Mouse (Mus musculus) CD8-positive naive resting alpha-beta T cell, adult 57 days (primary cell): Measurements from ENCODE around the gene Ucn2. TPM values are rescaled to one million over a fixed set of nuclear protein-coding genes. Genes with fewer than 3 reads are reported as not detected.

Source experiments
- total RNA-seq: library from RNA; stranded (reverse); gene quantifications from one replicate; pipeline ENCODE4 v1.2.4, GENCODE M21; 2023

Gene Ucn2
- not detected for total RNA-seq

DNA sequence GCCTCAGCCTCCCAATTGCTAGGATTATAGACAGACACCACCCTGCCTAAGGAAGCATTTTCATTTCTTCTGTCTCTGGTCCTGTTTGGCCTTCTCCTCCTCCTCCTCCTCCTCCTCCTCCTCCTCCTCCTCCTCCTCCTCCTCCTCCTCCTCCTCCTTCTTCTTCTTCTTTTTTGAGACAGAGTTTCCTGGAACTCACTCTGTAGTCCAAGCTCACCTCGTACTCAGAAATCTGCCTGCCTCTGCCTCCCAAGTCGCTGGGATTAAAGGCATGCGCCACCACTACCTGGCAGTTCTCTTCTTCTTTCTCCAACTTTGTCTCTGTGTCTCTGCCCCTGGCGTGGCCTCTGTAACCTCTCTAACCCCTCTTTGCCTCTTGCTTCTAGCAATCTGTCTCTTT lies at the start of gene Ucn2:
Gene Ucn2, plus strand, starts transcription at position 301 of the 400 bp plus-strand sequence.

DNA sequence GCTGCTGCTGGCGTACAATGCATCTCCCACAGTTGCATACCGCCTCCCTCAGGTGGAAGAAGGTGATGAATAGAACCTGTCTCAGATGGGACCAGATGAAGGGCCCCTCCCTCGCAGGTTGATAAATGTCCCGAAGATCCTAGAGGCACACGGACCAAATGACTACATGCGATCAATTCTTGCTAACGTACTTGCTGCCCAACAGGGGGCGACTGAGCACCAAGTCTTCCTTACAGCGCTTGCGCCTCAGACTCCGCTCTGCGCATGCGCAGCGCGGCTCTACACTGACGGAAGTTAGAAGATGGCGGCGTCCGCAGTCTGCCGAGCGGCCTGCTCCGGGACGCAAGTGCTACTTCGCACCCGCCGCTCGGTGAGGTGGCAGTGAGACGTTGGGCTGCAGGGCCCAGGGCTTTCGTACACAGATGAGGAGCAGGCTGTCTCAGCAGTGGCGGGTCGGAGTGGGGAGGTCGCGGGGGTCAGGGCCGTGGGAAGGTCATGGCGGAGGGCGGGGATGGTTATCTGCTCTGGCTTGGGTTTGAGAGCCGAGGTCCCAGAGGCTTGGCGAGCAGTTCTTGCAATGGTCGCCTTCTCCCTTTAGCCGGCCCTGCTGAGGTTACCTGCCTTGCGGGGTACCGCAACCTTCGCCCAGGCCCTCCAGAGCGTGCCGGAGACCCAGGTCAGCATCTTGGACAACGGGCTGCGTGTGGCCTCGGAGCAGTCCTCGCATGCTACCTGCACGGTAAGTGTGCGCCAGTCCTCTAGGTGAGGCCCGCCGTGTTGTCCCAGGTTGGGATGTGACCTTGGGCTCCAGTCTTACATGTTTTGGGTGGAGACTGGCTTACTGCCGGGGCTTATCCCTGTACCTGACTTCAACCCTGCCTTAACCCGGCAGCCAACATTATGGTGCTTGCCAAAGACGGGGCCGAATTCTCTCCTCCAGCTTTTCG lies 49.1 kb upstream of the Ucn2 start, which contains the start of gene Uqcrc1:
Gene Uqcrc1, plus strand, starts transcription at position 216 of the 947 bp plus-strand sequence.

DNA sequence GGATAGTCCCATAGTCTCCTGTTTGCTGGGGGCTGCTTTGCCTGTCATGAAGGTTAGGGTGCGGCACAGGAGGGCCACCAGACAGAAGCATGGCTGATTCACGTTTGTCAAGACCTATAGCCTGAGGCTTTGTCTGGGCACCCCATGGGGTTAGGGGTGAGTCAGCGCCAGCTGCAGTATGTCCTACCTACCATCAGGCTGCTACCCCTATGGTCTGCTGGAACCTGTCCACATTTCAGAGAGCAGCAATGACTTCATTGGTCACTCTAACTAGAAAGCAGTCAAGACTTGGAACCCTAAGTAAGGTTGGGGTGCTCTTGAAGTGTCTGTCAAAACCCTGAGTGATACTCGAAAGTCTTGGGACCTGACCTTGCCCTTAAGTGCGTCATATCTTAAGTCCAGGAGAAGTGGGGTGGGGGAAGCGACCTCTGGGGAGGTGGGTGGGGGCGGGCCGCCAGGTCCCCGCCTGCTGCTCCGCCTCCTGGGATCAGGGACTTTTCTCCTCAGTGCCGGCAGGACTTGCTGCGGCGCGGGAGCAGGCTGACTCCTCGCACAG lies 32.7 kb upstream of the Ucn2 start, which contains the start of gene Col7a1:
Gene Col7a1, plus strand, starts transcription at position 506 of the 556 bp plus-strand sequence.

DNA sequence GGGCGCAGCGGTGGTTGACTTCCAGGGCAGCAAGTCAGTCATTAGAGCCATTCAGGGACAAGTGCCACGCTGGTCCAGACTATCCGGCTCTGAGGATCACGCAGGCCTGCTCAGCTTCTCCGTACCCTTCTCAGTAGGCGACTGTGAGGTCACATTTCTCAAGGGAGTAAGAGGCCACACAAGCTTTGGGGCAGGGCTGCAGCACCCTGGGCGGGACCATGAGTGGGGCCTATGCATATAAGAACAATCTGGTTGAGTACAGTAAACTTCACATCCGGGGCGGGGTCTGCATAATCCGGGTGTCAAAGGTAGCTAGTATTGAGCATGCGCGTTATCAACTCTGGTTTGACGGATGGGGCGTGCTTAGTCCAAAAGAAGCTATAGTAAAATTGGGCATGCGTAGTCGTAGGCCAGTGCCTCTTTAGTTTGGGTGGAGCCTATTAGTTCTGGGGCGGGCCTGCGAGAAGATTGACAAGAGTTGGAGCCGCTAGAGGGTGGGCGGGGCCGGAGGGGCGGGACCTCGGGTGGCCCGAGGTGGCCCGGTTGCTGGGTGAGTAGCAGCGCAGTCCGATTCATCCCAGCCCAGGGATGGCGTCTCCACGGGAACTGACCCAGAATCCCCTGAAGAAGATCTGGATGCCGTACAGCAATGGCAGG lies 5.7 kb downstream of the Ucn2 start, which contains the start of gene Pfkfb4:
Gene Pfkfb4, plus strand, starts transcription at position 351 of the 657 bp plus-strand sequence.

Other genes with a start within 250 kb of the Ucn2 start
- 100 TPM for gene Ip6k2, start 202.2 kb upstream of the Ucn2 start, total RNA-seq
- gene Nckipsd, start 177.6 kb upstream of the Ucn2 start, total RNA-seq, result 9.4 TPM
- gene Celsr3, start 159.7 kb upstream of the Ucn2 start, total RNA-seq, result not detected
- gene Slc26a6, start 132.7 kb upstream of the Ucn2 start, total RNA-seq, result 27.2 TPM
- not detected for gene Tmem89, start 71.4 kb upstream of the Ucn2 start, total RNA-seq
- gene Uqcrc1, start 49.4 kb upstream of the Ucn2 start, total RNA-seq, result 170 TPM
- 3.3 TPM for gene Col7a1, start 32.4 kb upstream of the Ucn2 start, total RNA-seq
- gene Pfkfb4, start 5.8 kb downstream of the Ucn2 start, total RNA-seq, result 9.5 TPM
- 2,690 TPM for gene Shisa5, start 52.6 kb downstream of the Ucn2 start, total RNA-seq
- gene Trex1, start 73.7 kb downstream of the Ucn2 start, total RNA-seq, result 27.6 TPM
- 24.3 TPM for gene Atrip, start 88.1 kb downstream of the Ucn2 start, total RNA-seq
- 7.6 TPM for gene Ccdc51, start 96.5 kb downstream of the Ucn2 start, total RNA-seq
- 310 TPM for gene Tma7, start 96.6 kb downstream of the Ucn2 start, total RNA-seq
- gene Plxnb1, start 109.4 kb downstream of the Ucn2 start, total RNA-seq, result 1.9 TPM
- gene Fbxw21, start 176.0 kb downstream of the Ucn2 start, total RNA-seq, result not detected
- not detected for gene Fbxw13, start 210.0 kb downstream of the Ucn2 start, total RNA-seq
- gene Fbxw20, start 248.7 kb downstream of the Ucn2 start, total RNA-seq, result not detected